Mouse (Mus musculus) neural tube, embryonic 11.5 days (tissue): Measurements from ENCODE around the gene Bcor. TPM values are rescaled to one million over a fixed set of nuclear protein-coding genes. Genes with fewer than 3 reads are reported as not detected.
A peak's percentile ranks its signal among the peaks of the same experiment; 100 is the strongest.

Experiments used
- ATAC-seq: fragments of 200-750 bp; cut with Nextera tagmentation; 2 replicates; pipeline ENCODE4 v1.8.0; 2017; ENCODE audit warnings: moderate number of reproducible peaks, mild to moderate bottlenecking, moderate TSS enrichment, moderate library complexity; ENCODE audit not compliant: insufficient read depth, low FRiP score, low TSS enrichment
- DNase-seq: peaks from one replicate; pipeline ENCODE4 v3.0.0-alpha.2; 2015; ENCODE audit warnings: low spot score
- H3K27ac ChIP-seq: fragments of 300-500 bp; sonication (generic); 2 replicates; pipeline ENCODE4 v1.5.1; 2014; ENCODE audit warnings: low read depth, mild to moderate bottlenecking, low read length
- H3K27me3 ChIP-seq: fragments of 300-500 bp; sonication (generic); 2 replicates; pipeline ENCODE4 v1.6.1; 2014; ENCODE audit warnings: mild to moderate bottlenecking, low read length, mixed read lengths; ENCODE audit not compliant: control insufficient read depth, insufficient read depth
- H3K36me3 ChIP-seq: fragments of 300-500 bp; sonication (generic); 2 replicates; pipeline ENCODE4 v1.6.1; 2014; ENCODE audit warnings: mild to moderate bottlenecking, low read length, moderate library complexity, mixed read lengths; ENCODE audit not compliant: control insufficient read depth, insufficient read depth
- H3K4me1 ChIP-seq: fragments of 300-500 bp; sonication (generic); 2 replicates; pipeline ENCODE4 v1.6.1; 2014; ENCODE audit warnings: low read length, mixed read lengths; ENCODE audit not compliant: control insufficient read depth, insufficient read depth
- H3K4me2 ChIP-seq: fragments of 300-500 bp; sonication (generic); 2 replicates; pipeline ENCODE4 v1.6.1; 2014; ENCODE audit warnings: low read depth, mild to moderate bottlenecking, moderate library complexity
- H3K4me3 ChIP-seq: fragments of 300-500 bp; sonication (generic); 2 replicates; pipeline ENCODE4 v1.5.1; 2014; ENCODE audit warnings: low read depth, low read length
- H3K9ac ChIP-seq: fragments of 300-500 bp; sonication (generic); 2 replicates; pipeline ENCODE4 v1.6.1; 2014; ENCODE audit warnings: mild to moderate bottlenecking, low read length
- H3K9me3 ChIP-seq: fragments of 300-500 bp; sonication (generic); 2 replicates; pipeline ENCODE4 v1.6.1; 2016; ENCODE audit warnings: low read length; ENCODE audit not compliant: control insufficient read depth
- WGBS: fragments of 180-500 bp; shearing (Covaris S2); extraction: QIAGEN DNeasy Blood & Tissue Kit; methylation state at CpG from one replicate; pipeline ENCODE4 v1.1.7; 2014; 5-methylcytosine and 5-hydroxymethylcytosine counted together
- polyA plus RNA-seq: library from polyadenylated mRNA; unstranded; fragments of >200 nt; fragmentation: Nextera tagmentation; extraction: Ambion mirVana; gene quantifications from 2 replicates; pipeline ENCODE4 v1.2.1, GENCODE M21; 2014

Bcor gene
- polyA plus RNA-seq, 1 experiment from 2014 or later: 26.7 TPM

GRCm38 (mm10) chrX:12006031-12006881 lies 153.9 kb downstream of the Bcor start:
- H3K27me3 ChIP-seq: peaks cover 17% of the 10 kb centered on the region
- 2% methylated on average over 53 of the region's 57 CpGs for WGBS
- DNase-seq: peak; percentile 83

GRCm38 (mm10) chrX:12005181-12006030 lies 154.7 kb downstream of the Bcor start:
- Histone ChIP-seq H3K4me3 (no peak overlapping the region), H3K36me3 (no peaks in the 10 kb centered on the region), H3K4me2 (peak overlapping the region; percentile 52), H3K4me1 (peaks cover 18% of the 10 kb centered on the region), H3K9ac (no peak overlapping the region; the same call in 1 of the 2 replicates), H3K9me3 (no peaks in the 10 kb centered on the region), H3K27me3 (peaks cover 24% of the 10 kb centered on the region), H3K27ac (peak overlapping the region; percentile 88)
- peak; percentile 73 for DNase-seq
- ATAC-seq: peak; percentile 42
- 1% methylated on average over 33 of the region's 38 CpGs for WGBS

More at GRCm38 (mm10) chrX:12006031-12006881, 153.9 kb downstream of the Bcor start:
- ATAC-seq: peak; percentile 69
- Histone ChIP-seq H3K4me2 (peak overlapping the region; percentile 52), H3K4me3 (peak overlapping the region; percentile 31), H3K9ac (peak overlapping the region; percentile 67), H3K36me3 (no peaks in the 10 kb centered on the region), H3K9me3 (no peaks in the 10 kb centered on the region), H3K27ac (peak overlapping the region; percentile 88), H3K4me1 (peaks cover 18% of the 10 kb centered on the region)

GRCm38 (mm10) chrX:12004416-12004815 lies 155.7 kb downstream of the Bcor start:
- Histone ChIP-seq H3K9me3 (no peaks in the 10 kb centered on the region), H3K4me3 (no peak overlapping the region), H3K4me1 (peaks cover 21% of the 10 kb centered on the region), H3K4me2 (no peak overlapping the region), H3K9ac (no peak overlapping the region), H3K27me3 (peaks cover 31% of the 10 kb centered on the region), H3K36me3 (no peaks in the 10 kb centered on the region), H3K27ac (no peak overlapping the region)
- DNase-seq (no peak), ATAC-seq (no peak)
- WGBS: 10% methylated on average over 16 of the region's 16 CpGs

- no peak overlapping the region for H3K4me3 ChIP-seq
- H3K27me3 ChIP-seq: peaks cover 33% of the 10 kb centered on the region
- no peak overlapping the region for H3K9ac ChIP-seq
- no peak overlapping the region for H3K4me2 ChIP-seq
- no peak for ATAC-seq
- H3K4me1 ChIP-seq: peaks cover 21% of the 10 kb centered on the region
- no peaks in the 10 kb centered on the region for H3K9me3 ChIP-seq
- no peak overlapping the region for H3K27ac ChIP-seq
- no peaks in the 10 kb centered on the region for H3K36me3 ChIP-seq
- WGBS: 25% methylated on average over 6 of the region's 6 CpGs
- no peak for DNase-seq
Measured at GRCm38 (mm10) chrX:12003947-12004346, 156.2 kb downstream of the Bcor start.

- Histone ChIP-seq H3K9me3 (no peaks in the 10 kb centered on the region), H3K27me3 (peaks cover 35% of the 10 kb centered on the region), H3K36me3 (no peaks in the 10 kb centered on the region), H3K9ac (no peak overlapping the region), H3K27ac (no peak overlapping the region), H3K4me1 (peaks cover 21% of the 10 kb centered on the region), H3K4me2 (no peak overlapping the region), H3K4me3 (no peak overlapping the region)
- DNase-seq: no peak
- ATAC-seq: no peak
- 0% methylated on average over 1 of the region's 1 CpGs for WGBS
Measured at GRCm38 (mm10) chrX:12003539-12003938, 156.6 kb downstream of the Bcor start.

- Histone ChIP-seq H3K4me1 (peaks cover 21% of the 10 kb centered on the region), H3K27ac (no peak overlapping the region), H3K9me3 (no peaks in the 10 kb centered on the region), H3K4me3 (no peak overlapping the region), H3K4me2 (no peak overlapping the region), H3K27me3 (peaks cover 34% of the 10 kb centered on the region), H3K9ac (no peak overlapping the region), H3K36me3 (no peaks in the 10 kb centered on the region)
- WGBS: 7% methylated on average over 9 of the region's 9 CpGs
- no peak for DNase-seq
- ATAC-seq: no peak
Measured at GRCm38 (mm10) chrX:12003106-12003505, 157.0 kb downstream of the Bcor start.

- WGBS: 20% methylated on average over 6 of the region's 6 CpGs
- Histone ChIP-seq H3K9ac (no peak overlapping the region), H3K27me3 (peaks cover 34% of the 10 kb centered on the region), H3K9me3 (no peaks in the 10 kb centered on the region), H3K4me3 (no peak overlapping the region), H3K4me1 (peaks cover 21% of the 10 kb centered on the region), H3K27ac (no peak overlapping the region), H3K4me2 (no peak overlapping the region), H3K36me3 (no peaks in the 10 kb centered on the region)
- no peak for DNase-seq
- no peak for ATAC-seq
Measured at GRCm38 (mm10) chrX:12002596-12002995, 157.6 kb downstream of the Bcor start.

- Histone ChIP-seq H3K4me1 (peaks cover 21% of the 10 kb centered on the region), H3K9me3 (no peaks in the 10 kb centered on the region), H3K27me3 (peaks cover 34% of the 10 kb centered on the region), H3K9ac (no peak overlapping the region), H3K27ac (peak overlapping the region; percentile 68; the same call in 1 of the 2 replicates), H3K36me3 (no peaks in the 10 kb centered on the region), H3K4me2 (no peak overlapping the region), H3K4me3 (no peak overlapping the region)
- no peak for ATAC-seq
- WGBS: 0% methylated on average over 3 of the region's 3 CpGs
- DNase-seq: no peak
Measured at GRCm38 (mm10) chrX:12001969-12002368, 158.2 kb downstream of the Bcor start.
